Mouse (Mus musculus) cerebellum, postnatal 4 days (tissue): ENCODE measurements around the gene Sarnp.
A peak's percentile ranks its signal among the peaks of the same experiment; 100 is the strongest.

Experiments used
- DNase-seq, 2 experiments: peaks; one replicate each; pipeline ENCODE4 v3.0.0; 2022; ENCODE audit warnings: low spot score in 2 of 2, mixed read lengths in 1 of 2

Gene Sarnp

GRCm38 (mm10) chr10:128891296-128892094 lies 74.4 kb downstream of the Sarnp start, which contains the start of gene Gdf11:
Gdf11 (minus strand) TSS chr10:128891718.
- DNase-seq: peak in 1 of 2 experiments; percentile 69

GRCm38 (mm10) chr10:128892246-128892645 lies 75.1 kb downstream of the Sarnp start:
- no peak for DNase-seq

GRCm38 (mm10) chr10:128895437-128895836 lies 78.3 kb downstream of the Sarnp start:
- peak; percentile 46 to 81 for DNase-seq

- peak in 1 of 2 experiments; percentile 73 for DNase-seq
Measured at GRCm38 (mm10) chr10:128895952-128896693, 79.0 kb downstream of the Sarnp start.

- DNase-seq: no peak
Measured at GRCm38 (mm10) chr10:128896807-128897206, 79.7 kb downstream of the Sarnp start.

- no peak for DNase-seq
Measured at GRCm38 (mm10) chr10:128897501-128897900, 80.4 kb downstream of the Sarnp start.

GRCm38 (mm10) chr10:128899759-128900490 lies 82.8 kb downstream of the Sarnp start:
- no peak for DNase-seq

- DNase-seq: no peak
Measured at GRCm38 (mm10) chr10:128900698-128901097, 83.6 kb downstream of the Sarnp start, which contains the start of gene Cd63. Cd63 (plus strand) TSS chr10:128900989.

GRCm38 (mm10) chr10:128901409-128901808 lies 84.3 kb downstream of the Sarnp start:
- no peak for DNase-seq

- no peak for DNase-seq
Measured at GRCm38 (mm10) chr10:128902409-128902988, 85.4 kb downstream of the Sarnp start.

GRCm38 (mm10) chr10:128904812-128905211 lies 87.7 kb downstream of the Sarnp start:
- no peak for DNase-seq

- DNase-seq: no peak
Measured at GRCm38 (mm10) chr10:128908778-128909448, 91.8 kb downstream of the Sarnp start.

- DNase-seq: peak; percentile 61 to 77
Measured at GRCm38 (mm10) chr10:128909567-128910028, 92.5 kb downstream of the Sarnp start.

GRCm38 (mm10) chr10:128910066-128910841 lies 93.1 kb downstream of the Sarnp start:
- peak; percentile 49 to 74 for DNase-seq

GRCm38 (mm10) chr10:128911430-128911829 lies 94.3 kb downstream of the Sarnp start:
- no peak for DNase-seq

GRCm38 (mm10) chr10:128912268-128912667 lies 95.1 kb downstream of the Sarnp start:
- no peak for DNase-seq

GRCm38 (mm10) chr10:128912791-128913190 lies 95.7 kb downstream of the Sarnp start:
- DNase-seq: no peak

- peak; percentile 85 to 96 for DNase-seq
Measured at GRCm38 (mm10) chr10:128913219-128913618, 96.1 kb downstream of the Sarnp start.

GRCm38 (mm10) chr10:128913696-128914095 lies 96.6 kb downstream of the Sarnp start:
- no peak for DNase-seq

- DNase-seq: no peak
Measured at GRCm38 (mm10) chr10:128915550-128915949, 98.4 kb downstream of the Sarnp start.
